Mouse (Mus musculus) erythroblast, embryonic 14.5 days (primary cell): ENCODE data around the gene Grm4. TPM values are rescaled to one million over a fixed set of nuclear protein-coding genes. Genes with fewer than 3 reads are reported as not detected.

Source experiments
- H3K27me3 ChIP-seq: 2 replicates; pipeline ENCODE4 v1.6.1; 2012; ENCODE audit warnings: inconsistent platforms; ENCODE audit not compliant: control insufficient read depth
- H3K36me3 ChIP-seq: 2 replicates; pipeline ENCODE4 v1.6.1; 2012; ENCODE audit warnings: mild to moderate bottlenecking, inconsistent platforms; ENCODE audit not compliant: control insufficient read depth
- H3K4me1 ChIP-seq: 2 replicates; pipeline ENCODE4 v1.6.1; 2012; ENCODE audit warnings: inconsistent platforms; ENCODE audit not compliant: control insufficient read depth
- H3K4me3 ChIP-seq: replicated peaks from 2 replicates; pipeline ENCODE3; 2012; ENCODE audit warnings: moderate library complexity, mild to moderate bottlenecking, inconsistent platforms
- H3K9me3 ChIP-seq: 2 replicates; pipeline ENCODE4 v1.6.1; 2012; ENCODE audit warnings: low read length, inconsistent platforms, mixed read lengths; ENCODE audit not compliant: control insufficient read depth
- GATA1 ChIP-seq: IDR thresholded peaks from 2 replicates; pipeline ENCODE4 v1.6.1; 2012; ENCODE audit warnings: low read length, inconsistent platforms, mixed read lengths
- TAL1 ChIP-seq: IDR thresholded peaks from 3 replicates; pipeline ENCODE4 v1.6.1; 2012; ENCODE audit warnings: low read length, inconsistent platforms, mixed read lengths
- polyA plus RNA-seq: library from polyadenylated mRNA; stranded (reverse); fragments of >175 nt; gene quantifications from 2 replicates; pipeline ENCODE4 v1.2.3, GENCODE M21; 2012

Grm4 gene
- polyA plus RNA-seq, 1 experiment: not detected

- H3K4me3 ChIP-seq: no peak overlapping the region
- H3K27me3 ChIP-seq: peaks cover 59% of the 10 kb centered on the region
- H3K4me1 ChIP-seq: no peaks in the 10 kb centered on the region
Measured at GRCm38 (mm10) chr17:27508513-27508912, 12.7 kb downstream of the Grm4 start.

GRCm38 (mm10) chr17:27508002-27508401, 13.2 kb downstream of the Grm4 start:
- H3K4me3 ChIP-seq: no peak overlapping the region
- H3K4me1 ChIP-seq: no peaks in the 10 kb centered on the region
- TF ChIP-seq TAL1 (no peak), GATA1 (no peak)
- no peaks in the 10 kb centered on the region for H3K36me3 ChIP-seq
- H3K9me3 ChIP-seq: no peaks in the 10 kb centered on the region; the same call in 1 of the 2 replicates
- H3K27me3 ChIP-seq: peaks cover 56% of the 10 kb centered on the region

More at GRCm38 (mm10) chr17:27508513-27508912, 12.7 kb downstream of the Grm4 start:
- Histone ChIP-seq H3K36me3 (no peaks in the 10 kb centered on the region), H3K9me3 (no peaks in the 10 kb centered on the region; the same call in 1 of the 2 replicates)
- no peak for TF ChIP-seq GATA1
- no peak for TF ChIP-seq TAL1

- no peak for TF ChIP-seq GATA1
- TF ChIP-seq TAL1: no peak
- Histone ChIP-seq H3K4me3 (no peak overlapping the region), H3K9me3 (no peaks in the 10 kb centered on the region; the same call in 1 of the 2 replicates), H3K27me3 (peaks cover 56% of the 10 kb centered on the region), H3K36me3 (no peaks in the 10 kb centered on the region), H3K4me1 (no peaks in the 10 kb centered on the region)
Measured at GRCm38 (mm10) chr17:27507591-27507945, 13.6 kb downstream of the Grm4 start.

GRCm38 (mm10) chr17:27506871-27507590, 14.2 kb downstream of the Grm4 start:
- no peaks in the 10 kb centered on the region for H3K36me3 ChIP-seq
- peaks cover 56% of the 10 kb centered on the region for H3K27me3 ChIP-seq
- H3K4me3 ChIP-seq: no peak overlapping the region
- H3K9me3 ChIP-seq: no peaks in the 10 kb centered on the region
- no peaks in the 10 kb centered on the region for H3K4me1 ChIP-seq
- no peak for TF ChIP-seq GATA1
- no peak for TF ChIP-seq TAL1

GRCm38 (mm10) chr17:27506362-27506761, 14.8 kb downstream of the Grm4 start:
- H3K36me3 ChIP-seq: no peaks in the 10 kb centered on the region
- H3K27me3 ChIP-seq: peaks cover 53% of the 10 kb centered on the region
- H3K9me3 ChIP-seq: no peaks in the 10 kb centered on the region
- H3K4me1 ChIP-seq: no peaks in the 10 kb centered on the region
- no peak overlapping the region for H3K4me3 ChIP-seq
- TF ChIP-seq GATA1 (no peak), TAL1 (no peak)

- Histone ChIP-seq H3K36me3 (no peaks in the 10 kb centered on the region), H3K9me3 (no peaks in the 10 kb centered on the region), H3K27me3 (peaks cover 46% of the 10 kb centered on the region), H3K4me3 (no peak overlapping the region), H3K4me1 (no peaks in the 10 kb centered on the region)
- no peak for TF ChIP-seq TAL1
- no peak for TF ChIP-seq GATA1
Measured at GRCm38 (mm10) chr17:27505221-27505881, 15.9 kb downstream of the Grm4 start.

GRCm38 (mm10) chr17:27503869-27504268, 17.3 kb downstream of the Grm4 start:
- TF ChIP-seq GATA1: no peak
- TF ChIP-seq TAL1: no peak
- no peaks in the 10 kb centered on the region for H3K36me3 ChIP-seq
- H3K9me3 ChIP-seq: no peaks in the 10 kb centered on the region
- H3K27me3 ChIP-seq: peaks cover 39% of the 10 kb centered on the region
- no peaks in the 10 kb centered on the region for H3K4me1 ChIP-seq
- no peak overlapping the region for H3K4me3 ChIP-seq

- TF ChIP-seq GATA1 (no peak), TAL1 (no peak)
- no peak overlapping the region for H3K4me3 ChIP-seq
- H3K36me3 ChIP-seq: no peaks in the 10 kb centered on the region
- no peaks in the 10 kb centered on the region for H3K4me1 ChIP-seq
- no peaks in the 10 kb centered on the region for H3K9me3 ChIP-seq
- H3K27me3 ChIP-seq: peaks cover 39% of the 10 kb centered on the region
Measured at GRCm38 (mm10) chr17:27502736-27503445, 18.3 kb downstream of the Grm4 start.

GRCm38 (mm10) chr17:27502288-27502687, 18.9 kb downstream of the Grm4 start:
- TF ChIP-seq GATA1 (no peak), TAL1 (no peak)
- Histone ChIP-seq H3K4me1 (no peaks in the 10 kb centered on the region), H3K4me3 (no peak overlapping the region), H3K9me3 (no peaks in the 10 kb centered on the region), H3K27me3 (peaks cover 39% of the 10 kb centered on the region), H3K36me3 (no peaks in the 10 kb centered on the region)
